Mouse (Mus musculus) R1 (cell line): ENCODE measurements at regions not wholly inside any gene's neighbourhood (a gene's known extent, or its start where the extent isn't known, plus 50 kb on each side); places are given as distances from the start of the nearest gene placed in this dataset.
A peak's percentile ranks its signal among the peaks of the same experiment; 100 is the strongest.

Experiments
- DNase-seq: peaks from one replicate; pipeline ENCODE4 v3.0.0-alpha.2; 2018; ENCODE audit warnings: low read depth, low spot score

- DNase-seq: no peak
These were observed 75.5 kb downstream of the Trib2 start for GRCm38 (mm10) chr12:15741219-15741618.

- no peak for DNase-seq
These were observed 77.7 kb downstream of the Trib2 start for GRCm38 (mm10) chr12:15738989-15739388.

GRCm38 (mm10) chr12:15731261-15731660 lies 85.5 kb downstream of the Trib2 start:
- DNase-seq: peak; percentile 6

GRCm38 (mm10) chr12:15729696-15730095 lies 87.0 kb downstream of the Trib2 start:
- no peak for DNase-seq

- no peak for DNase-seq
These were observed 93.2 kb downstream of the Trib2 start for GRCm38 (mm10) chr12:15723529-15723928.

- no peak for DNase-seq
These were observed 94.6 kb downstream of the Trib2 start for GRCm38 (mm10) chr12:15722161-15722560.

- DNase-seq: no peak
These were observed 96.6 kb downstream of the Trib2 start for GRCm38 (mm10) chr12:15720171-15720570.

- no peak for DNase-seq
These were observed 97.9 kb downstream of the Trib2 start for GRCm38 (mm10) chr12:15718827-15719226.

GRCm38 (mm10) chr12:15717989-15718388 lies 98.7 kb downstream of the Trib2 start:
- DNase-seq: no peak

GRCm38 (mm10) chr12:15717342-15717741 lies 99.4 kb downstream of the Trib2 start:
- DNase-seq: no peak

GRCm38 (mm10) chr12:15713623-15714022 lies 103.1 kb downstream of the Trib2 start:
- DNase-seq: no peak

- DNase-seq: no peak
These were observed 109.1 kb downstream of the Trib2 start for GRCm38 (mm10) chr12:15707570-15708095.

GRCm38 (mm10) chr12:15704412-15704811 lies 112.3 kb downstream of the Trib2 start:
- DNase-seq: no peak

- DNase-seq: peak; percentile 13
These were observed 114.6 kb downstream of the Trib2 start for GRCm38 (mm10) chr12:15702137-15702536.

GRCm38 (mm10) chr12:15698829-15699228 lies 117.9 kb downstream of the Trib2 start:
- peak; percentile 3 for DNase-seq

- no peak for DNase-seq
These were observed 118.5 kb downstream of the Trib2 start for GRCm38 (mm10) chr12:15698042-15698771.

GRCm38 (mm10) chr12:15688342-15688741 lies 128.4 kb downstream of the Trib2 start:
- DNase-seq: no peak

GRCm38 (mm10) chr12:15684311-15684710 lies 132.4 kb downstream of the Trib2 start:
- DNase-seq: no peak

GRCm38 (mm10) chr12:15681678-15682355 lies 134.9 kb downstream of the Trib2 start:
- DNase-seq: no peak

GRCm38 (mm10) chr12:15676127-15676526 lies 140.6 kb downstream of the Trib2 start:
- no peak for DNase-seq

GRCm38 (mm10) chr12:15659755-15660154 lies 157.0 kb downstream of the Trib2 start:
- DNase-seq: no peak

- no peak for DNase-seq
These were observed 157.4 kb downstream of the Trib2 start for GRCm38 (mm10) chr12:15659332-15659731.

GRCm38 (mm10) chr12:15657748-15658251 lies 158.9 kb downstream of the Trib2 start:
- DNase-seq: no peak
